Mouse (Mus musculus): ENCODE data around the gene Stxbp4.

Gene Stxbp4

DNA sequence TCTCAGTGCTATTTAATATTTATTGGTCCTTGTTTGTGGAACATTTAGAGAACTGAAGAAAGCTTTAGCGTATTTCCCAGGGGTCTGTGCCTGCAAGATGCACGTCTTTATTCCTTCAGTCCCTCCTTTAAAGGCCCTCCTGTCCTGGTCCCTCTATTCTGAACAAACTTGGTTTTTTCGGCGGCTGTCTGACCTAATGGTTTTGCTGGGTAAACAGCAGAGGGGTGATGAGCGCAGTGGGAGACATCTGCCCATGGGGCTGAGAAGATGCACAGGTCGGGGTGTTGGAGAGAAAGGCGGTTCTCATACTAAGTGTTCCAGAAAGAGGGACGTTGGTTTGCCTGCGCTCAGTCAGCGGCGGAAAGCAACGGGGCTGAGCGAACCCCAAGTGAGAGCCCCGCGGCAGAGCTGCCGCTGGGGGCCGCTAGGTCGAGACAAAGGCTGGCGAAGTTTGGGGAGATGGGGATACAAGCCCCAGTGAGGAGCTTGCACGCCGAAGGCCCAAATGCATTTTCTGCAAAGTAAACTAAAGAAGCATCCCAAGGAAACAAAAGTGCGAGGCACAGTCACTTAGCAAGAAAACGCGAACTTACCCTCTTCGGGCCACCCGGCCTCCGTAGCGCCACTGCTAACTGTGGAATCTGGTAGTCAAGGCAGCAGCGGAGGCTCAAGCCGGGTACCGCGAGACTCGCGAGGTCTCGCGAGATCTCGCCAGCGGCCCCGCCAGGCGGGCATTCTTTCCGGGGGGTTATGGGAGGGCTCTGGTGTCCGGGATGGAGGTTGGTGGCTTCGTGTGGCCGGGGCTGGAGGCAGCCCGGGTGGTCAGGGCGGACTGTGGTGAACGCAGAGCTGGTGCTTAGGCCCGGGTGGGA lies at the start of gene Stxbp4, which contains the start of gene Cox11:
TSS of gene Stxbp4 (minus strand) at position 645 of the 872 bp plus-strand sequence.
TSS of gene Cox11 (plus strand) at position 734 of the 872 bp plus-strand sequence.
- DNase-seq (ENCODE audit: low spot score in 2 of 2) = peak; percentile 90 to 96

DNA sequence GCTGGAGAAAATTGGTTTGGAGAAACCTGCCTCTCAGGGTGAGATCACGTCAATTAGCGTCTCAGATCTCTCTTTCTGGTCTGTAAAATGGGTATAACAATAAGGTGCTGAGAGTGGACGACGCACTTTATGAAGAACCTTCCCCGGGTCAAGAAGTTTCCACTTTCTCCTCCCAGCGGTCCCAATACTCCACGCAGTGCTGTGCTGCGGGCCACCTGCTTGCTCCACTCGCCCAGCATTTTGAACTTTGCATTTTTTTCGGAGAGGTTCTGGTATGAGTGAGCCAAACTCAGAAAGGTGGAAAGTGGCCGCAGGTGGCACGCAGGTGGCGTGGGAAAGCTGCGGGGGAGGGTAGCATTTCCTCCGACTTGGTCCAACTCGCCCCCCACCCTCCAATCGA lies 49.2 kb upstream of the Stxbp4 start:
- no peak for DNase-seq (ENCODE audit: low spot score in 2 of 2)

DNA sequence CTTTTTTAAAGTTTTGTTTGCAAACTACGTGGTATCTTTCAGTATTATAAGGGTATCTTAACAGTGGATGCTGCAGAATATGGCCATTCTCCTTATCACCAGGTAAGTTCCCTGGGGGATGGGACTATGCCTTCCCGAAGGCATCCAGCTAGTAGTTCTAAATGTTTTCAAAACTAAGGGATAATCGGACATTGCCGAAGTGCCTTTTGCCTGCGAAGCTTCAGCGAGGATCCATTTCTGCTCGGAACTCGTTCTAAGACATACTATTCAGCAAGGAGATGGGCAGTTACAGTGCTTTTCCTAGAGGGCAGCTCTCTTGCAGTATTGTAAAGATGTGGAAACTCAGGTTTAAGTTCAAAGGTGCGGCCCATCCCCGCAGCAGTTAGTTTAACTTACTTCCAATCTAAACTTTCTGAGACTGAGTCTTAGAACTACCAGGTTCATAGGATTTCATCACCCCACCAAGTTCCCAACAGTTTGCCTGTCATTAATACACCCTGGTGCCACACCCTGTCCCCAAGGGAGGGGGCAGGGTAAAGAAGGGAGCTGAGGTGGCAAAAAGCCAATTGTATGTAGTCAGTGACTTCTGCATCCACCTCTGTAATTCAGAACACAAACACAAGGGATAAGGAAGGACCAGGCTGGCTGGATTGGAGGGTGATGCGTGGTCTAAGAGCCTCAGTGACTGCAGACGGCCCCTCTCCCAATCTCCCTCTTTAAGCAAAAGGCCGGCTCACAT lies 48.6 kb upstream of the Stxbp4 start:
- peak; percentile 46 to 63 for DNase-seq (ENCODE audit: low spot score in 2 of 2)

DNA sequence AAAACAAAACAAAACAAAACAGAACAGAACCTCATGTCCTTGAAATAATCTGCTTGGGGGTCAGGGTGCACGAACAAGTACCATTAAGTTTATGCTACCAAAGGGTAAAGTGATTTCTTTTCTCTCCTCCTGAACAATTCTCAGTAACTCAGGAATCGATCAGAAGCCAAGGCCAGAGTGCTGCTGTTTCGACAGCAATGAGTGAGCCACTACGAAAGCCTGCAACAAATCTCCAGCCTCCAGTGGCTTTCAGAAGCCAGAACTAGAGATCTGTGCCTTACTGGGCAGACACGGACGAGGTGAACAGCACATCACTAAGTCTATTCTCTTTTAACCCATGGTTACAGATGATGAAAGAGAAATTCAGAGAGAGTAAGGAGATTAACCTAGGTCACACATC lies 47.3 kb upstream of the Stxbp4 start:
- no peak for DNase-seq (ENCODE audit: low spot score in 2 of 2)

DNA sequence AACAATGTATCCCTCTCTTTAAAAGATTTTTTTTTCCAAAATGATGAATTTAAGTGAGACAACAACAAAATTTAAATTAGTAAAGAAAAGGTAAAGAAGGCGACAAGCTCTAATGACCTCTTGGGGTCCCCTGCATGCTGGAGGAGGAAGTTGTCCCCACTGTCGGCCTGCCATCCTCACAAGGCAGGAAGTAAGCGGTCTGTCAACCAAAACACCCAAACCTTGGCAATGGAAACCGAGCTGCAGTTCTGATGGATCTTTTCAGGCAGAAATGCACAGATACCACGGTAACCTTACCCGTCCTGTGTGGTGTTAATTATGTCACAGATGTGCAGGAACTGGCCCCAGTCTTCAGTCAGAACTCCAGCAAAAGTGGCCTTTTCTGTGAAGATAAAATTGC lies 46.9 kb upstream of the Stxbp4 start:
- DNase-seq (ENCODE audit: low spot score in 2 of 2) = no peak

DNA sequence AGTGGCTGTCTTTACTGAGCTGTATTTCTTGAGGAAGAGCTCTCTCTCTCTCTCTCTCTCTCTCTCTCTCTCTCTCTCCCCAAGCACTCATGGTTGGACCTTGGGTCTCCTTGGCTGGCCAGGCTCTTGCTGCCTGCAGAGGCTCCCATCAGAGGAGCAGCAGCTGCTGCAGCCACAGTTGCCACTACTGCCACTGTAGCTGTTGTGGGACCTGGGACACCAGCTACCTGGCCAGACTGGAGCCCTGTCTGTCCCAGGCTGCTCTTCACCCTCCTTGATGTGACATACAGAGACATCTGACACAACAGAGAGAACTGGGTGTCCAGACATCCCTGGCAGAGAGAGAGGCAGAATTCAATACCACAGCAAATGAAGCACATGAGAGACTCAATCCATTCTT lies 43.3 kb upstream of the Stxbp4 start:
- DNase-seq (ENCODE audit: low spot score in 2 of 2) = no peak

DNA sequence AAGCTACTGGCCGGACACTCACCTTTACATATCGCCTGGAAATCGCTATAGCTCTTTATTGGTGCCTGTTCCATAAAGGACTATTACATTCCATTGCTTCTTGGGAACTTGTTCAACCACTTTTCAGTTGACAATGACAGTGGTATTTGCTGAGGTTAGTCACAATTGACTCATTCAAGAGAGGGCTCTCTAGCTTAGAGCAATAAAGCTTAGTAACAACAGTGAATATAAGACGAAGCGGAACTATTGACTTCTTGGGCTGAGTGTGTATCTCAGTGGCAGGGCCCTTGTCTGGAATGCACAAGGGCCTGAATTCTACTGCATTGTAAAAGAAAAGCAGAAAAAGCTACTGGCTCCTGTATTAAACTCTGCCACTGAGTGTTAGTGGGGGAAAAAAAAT lies 40.7 kb upstream of the Stxbp4 start:
- no peak for DNase-seq (ENCODE audit: low spot score in 2 of 2)

DNA sequence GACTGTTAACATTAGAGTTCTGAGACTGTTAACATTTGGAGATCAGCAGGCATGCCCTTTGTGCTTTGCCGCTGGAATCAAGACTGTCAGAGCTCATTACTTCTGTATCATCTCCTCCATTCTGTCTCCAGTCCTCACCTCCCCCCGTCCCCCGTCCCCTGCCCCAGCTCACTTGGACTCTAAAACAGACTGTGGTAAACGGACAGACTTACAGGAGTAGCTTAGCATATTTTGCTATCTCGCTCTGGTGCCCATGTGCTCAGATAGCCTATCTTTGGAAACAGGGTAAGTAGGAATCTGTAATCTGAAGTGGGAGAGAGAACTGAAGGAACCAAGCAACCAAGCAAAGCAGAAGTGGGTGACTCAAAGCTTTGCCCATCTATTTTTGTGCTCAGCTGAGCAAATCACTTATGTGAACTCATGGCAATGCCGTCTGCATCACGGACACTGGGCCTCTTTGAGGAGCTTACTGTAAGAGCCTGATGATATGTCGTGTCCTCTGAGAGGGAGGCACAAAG lies 39.9 kb upstream of the Stxbp4 start:
- no peak for DNase-seq (ENCODE audit: low spot score in 2 of 2)

DNA sequence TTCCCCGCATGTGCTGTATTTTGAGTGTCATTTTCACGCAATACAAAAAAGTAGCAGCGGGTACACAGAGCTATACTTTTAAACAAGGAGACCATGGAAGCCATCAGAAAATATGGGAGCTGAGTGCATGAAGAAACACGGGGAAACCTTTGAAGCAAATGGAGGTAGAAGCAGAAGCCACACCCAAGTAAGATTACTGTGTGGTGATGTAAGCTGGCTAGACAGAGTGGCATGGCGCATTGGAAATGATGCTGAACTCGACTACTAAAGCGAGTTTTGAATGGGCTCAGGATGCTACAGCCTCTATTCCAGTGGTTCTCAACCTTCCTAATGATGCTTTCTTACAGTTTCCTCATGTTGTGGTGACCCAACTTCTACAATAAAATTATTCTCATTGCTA lies 39.1 kb upstream of the Stxbp4 start:
- no peak for DNase-seq (ENCODE audit: low spot score in 2 of 2)

DNA sequence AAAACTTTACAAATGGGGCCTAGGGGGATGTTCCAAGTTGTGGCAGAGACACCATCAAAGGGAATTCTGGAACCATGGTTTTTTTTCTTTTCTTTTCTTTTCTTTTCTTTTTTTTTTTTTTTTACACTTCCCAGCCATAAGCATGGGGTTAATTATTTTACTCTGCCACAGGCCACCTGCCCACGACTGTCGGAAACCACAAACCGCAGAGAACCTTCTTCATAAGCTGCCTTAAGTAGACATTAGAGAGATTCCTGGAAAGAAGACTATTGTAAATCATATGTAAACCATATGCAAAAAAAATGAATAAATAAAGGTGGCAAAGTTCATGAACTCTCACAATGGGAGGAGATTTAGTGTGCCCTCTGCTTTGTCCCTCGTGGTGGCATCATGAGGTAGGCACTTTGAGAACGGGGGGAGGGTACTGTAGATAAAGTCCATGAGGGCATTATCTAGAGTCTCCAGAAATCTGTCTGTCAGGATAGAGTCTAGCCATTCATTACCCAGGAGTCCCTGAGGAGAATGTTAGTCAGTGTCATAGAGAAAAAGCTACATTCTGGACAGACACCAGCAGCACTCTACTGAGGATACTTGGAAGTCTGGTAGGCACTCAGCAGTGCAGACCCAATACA lies 37.7 kb upstream of the Stxbp4 start:
- DNase-seq (ENCODE audit: low spot score in 2 of 2) = no peak

DNA sequence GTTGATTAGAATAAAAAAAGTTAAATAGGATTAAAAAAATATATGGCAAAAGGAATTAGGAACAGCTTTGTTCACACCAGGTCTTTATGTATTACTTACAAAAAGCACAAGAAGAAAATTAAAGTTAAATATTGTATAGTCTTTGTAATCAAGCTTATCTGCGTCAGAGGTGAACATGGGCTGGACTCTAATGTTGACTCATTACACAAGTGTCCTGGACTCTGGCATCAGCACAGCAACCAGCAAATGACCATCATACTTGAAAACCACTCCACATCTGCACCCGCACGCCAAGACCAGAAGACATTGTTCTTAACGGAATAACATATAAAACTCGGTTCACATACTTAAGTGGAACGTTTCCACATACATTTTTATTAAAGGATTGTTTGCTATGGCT lies 29.4 kb upstream of the Stxbp4 start:
- no peak for DNase-seq (ENCODE audit: low spot score in 2 of 2)

DNA sequence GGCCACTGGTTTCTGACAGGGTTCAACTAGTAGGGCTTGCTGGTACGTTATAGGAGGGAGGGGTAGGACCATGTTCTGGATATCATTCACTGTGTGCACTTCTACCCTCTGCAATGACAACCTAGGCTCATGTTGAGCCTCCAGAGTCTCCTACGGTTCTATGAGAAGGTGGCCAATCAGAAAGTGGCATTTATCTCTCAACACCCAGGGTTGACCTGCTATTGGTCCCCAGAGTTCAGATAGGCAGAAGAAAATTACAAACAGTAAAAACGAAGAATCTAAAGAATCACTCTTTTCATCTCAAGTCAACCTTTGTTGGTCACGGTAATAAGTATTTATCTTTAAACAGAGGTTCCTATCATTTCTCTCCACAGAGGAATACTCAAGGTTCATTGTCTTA lies 29.0 kb upstream of the Stxbp4 start:
- DNase-seq (ENCODE audit: low spot score in 2 of 2) = no peak

DNA sequence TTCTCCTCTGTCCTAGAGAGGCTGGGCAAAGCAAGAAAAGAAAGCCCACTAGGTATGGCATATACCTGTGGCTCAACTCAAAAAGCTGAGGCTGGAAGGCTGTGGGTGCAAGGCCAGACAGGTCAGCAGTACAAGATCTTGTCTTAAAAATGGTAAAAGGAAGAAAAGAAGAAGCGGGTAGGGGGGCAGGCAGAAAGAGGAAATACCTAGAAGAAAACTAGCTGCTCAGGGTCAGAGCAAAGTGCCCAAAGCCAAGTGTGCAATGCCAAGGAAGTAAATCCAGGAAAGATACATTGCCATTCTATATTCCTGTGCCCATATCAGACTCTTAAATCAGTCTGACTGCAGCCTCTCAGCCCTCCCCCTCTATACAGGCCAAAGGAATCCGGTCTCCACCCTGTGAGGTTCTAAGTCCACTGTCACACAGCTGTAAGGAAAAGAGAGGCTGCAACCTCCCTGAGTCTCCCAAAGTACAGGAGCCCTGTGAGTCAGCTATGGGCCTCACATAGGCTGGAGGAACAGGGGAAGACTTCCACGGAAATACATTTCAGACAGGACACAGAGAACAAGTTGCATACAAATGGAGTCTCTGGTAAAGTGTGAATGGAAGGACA lies 28.4 kb upstream of the Stxbp4 start:
- no peak for DNase-seq (ENCODE audit: low spot score in 2 of 2)

DNA sequence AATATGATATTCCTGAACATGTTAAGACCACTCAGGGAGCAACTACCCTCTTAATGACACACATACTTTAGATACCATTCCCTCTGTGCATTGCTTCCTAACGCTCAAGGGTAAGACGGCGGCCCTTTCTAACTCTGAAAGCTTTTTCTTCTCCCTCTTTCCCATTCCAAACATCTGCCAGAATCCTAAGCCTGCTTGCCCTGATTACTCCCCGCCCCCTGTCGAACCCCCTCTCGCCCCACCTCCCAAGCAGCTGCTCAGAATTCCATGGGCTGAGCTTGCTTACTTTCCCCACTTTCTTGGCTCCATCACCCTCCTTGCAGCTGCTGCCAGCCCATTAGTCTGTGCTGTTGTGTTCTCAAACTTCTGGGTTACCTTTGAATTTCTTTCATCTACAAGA lies 27.3 kb upstream of the Stxbp4 start:
- DNase-seq (ENCODE audit: low spot score in 2 of 2) = no peak

DNA sequence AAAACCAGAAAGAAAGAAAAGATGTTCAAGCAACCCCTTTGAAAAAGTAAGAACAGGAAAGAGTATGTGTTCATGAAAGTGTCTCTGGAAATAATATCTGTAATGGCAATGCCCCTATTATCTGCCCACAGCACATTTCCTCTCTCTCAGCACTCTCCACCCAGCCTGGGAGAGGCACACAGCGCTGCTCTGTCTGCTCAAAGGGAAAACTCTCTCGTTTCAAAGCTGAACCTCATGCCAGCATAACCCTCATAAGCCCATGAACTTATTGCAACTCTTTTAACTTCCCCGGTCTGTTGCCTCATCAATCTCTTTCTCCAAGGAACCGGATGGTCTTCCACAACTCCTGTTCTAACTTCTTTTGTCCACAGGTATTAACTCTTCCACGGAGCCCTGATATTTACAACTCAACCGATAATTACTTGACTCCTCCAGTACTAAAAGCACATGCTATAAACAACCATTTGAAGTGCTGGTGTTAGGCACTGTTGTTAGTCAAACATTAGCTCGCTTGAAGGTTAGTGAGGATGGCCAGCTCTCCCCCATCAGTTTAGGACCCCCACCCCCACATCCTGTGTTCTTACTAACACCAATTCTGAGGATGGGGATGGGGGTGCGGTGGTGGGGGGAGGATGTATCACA lies 26.6 kb upstream of the Stxbp4 start:
- DNase-seq (ENCODE audit: low spot score in 2 of 2) = peak; percentile 72 to 77

DNA sequence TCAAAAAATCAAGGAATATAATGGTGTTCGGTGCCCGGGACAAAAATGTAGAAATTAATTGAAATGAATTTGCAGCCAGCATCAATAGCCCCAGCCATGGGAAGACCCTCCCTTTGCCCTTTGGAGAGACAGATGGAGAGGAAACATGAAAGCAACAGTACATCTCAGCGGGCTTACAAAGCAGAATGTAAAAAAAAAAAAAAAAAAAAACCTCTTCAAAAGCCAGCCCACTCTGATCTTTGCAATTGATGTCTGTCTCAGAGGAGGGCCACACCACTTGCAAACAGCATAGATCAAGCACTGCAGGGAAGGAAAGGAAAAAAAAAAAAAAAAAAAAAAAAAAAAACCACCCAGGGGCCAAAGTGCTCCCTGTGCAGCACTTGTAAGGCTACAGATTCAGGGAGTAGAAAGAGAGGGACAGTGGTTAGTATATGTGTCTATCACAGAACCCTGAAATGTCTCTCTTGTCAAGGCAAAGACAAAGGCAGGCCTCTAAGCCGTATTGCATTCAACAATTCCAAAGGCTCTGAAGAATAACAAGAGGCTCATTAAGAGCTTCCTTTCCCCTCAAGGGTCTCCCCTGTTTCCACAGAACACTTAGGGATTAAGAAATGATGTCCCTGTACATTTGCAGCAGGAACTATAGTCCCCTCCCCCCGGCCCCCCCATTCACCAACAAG lies 25.9 kb upstream of the Stxbp4 start:
- no peak for DNase-seq (ENCODE audit: low spot score in 2 of 2)

DNA sequence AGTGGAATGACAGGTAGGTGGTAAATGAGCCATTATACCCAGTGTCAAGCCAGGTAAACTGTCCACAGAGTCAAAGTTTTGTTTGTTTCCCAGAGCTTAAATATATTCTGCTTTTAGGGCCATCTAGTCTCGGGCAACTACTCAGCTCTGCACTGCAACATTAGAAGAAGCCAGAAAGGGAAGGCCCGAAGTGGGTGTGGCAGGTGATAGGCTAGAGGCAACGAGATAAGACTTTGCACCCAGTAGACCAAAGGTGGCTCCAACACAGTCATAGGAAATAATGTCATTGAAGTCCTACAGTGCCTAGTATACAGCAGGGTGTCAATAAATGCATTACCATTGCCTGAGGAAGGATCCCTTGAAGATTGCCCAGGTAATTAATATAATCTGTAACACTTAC lies 25.2 kb upstream of the Stxbp4 start:
- DNase-seq (ENCODE audit: low spot score in 2 of 2) = peak in 1 of 2 experiments; percentile 70

DNA sequence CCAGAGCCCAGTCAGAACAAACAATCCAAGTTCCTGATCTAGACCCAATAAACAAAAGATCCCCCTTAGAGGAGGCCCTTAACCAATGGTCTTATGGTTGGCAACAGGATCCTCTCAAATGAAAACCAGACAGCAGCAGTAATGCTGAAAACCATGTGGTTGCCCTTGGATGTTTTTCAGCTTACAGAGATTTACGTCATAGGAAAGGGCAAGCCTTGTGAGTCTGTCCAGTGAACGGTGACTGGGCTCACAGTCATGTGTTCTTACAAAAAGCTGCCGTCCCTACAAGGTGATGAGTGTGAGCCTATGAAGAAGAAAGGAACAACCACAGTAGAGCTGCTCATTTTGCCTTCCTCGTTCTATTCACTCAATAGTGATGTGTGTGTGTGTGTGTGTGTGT lies 22.8 kb upstream of the Stxbp4 start:
- no peak for DNase-seq (ENCODE audit: low spot score in 2 of 2)

DNA sequence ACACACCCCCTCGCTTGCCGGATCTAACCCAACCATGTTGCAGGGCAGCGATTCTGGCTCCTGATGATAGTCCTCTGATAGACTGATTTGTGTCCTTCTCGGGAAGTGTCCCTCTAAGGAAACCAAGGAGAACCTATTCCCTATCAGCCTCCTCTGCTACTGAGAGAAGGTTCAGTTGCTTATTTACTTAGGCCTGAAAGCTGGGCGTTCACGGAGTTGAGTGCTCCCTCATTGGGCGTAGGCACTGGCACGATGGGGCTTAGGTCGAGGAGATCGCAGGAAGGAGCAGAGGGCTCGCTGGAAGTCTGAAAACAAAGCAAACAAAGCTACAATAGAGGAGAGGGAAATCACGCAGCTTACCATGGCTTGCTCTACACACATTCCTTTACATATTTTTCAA lies 19.6 kb upstream of the Stxbp4 start:
- DNase-seq (ENCODE audit: low spot score in 2 of 2) = no peak

DNA sequence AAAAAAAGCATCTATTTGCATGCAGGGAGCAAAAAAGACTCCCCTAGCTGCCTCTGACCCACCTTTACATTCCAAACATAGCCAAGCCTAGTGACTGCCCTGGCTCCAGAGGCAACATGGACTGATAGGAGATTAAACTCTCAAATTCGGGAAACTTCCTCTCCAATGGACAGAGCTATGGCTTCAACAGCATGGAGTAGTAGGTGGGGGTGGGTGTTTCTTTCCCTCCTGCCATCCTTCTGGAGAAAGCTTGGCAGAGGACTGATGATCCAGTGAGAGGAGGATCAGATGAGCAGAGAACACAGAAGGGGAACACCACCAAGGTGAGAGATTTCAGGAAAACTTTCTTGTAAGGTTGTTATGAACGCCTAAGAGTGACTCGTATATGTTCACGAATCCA lies 14.7 kb upstream of the Stxbp4 start:
- no peak for DNase-seq (ENCODE audit: low spot score in 2 of 2)
